Comparison of ENCODE assay signal across 22 mouse cellular contexts in genomic region chr9:116388025-116388424, GRCm38 (mm10).
DNase-seq lines count a peak whose midpoint lies in the region; ATAC-seq lines count a peak whose summit lies in the region.
"Had no signal": no experiment of that assay in that cellular context is flagged by ENCODE, and none has a peak within 500 bp of the region (broad histone marks: within the 10 kb centered on the region; RNA-seq: fewer than 3 reads in every experiment).

No protein-coding gene starts in this region.

- no peaks in the 10 kb centered on the region for H3K4me1 ChIP-seq in midbrain, embryonic 11.5 days (ENCODE audit: control insufficient read depth, insufficient read depth, low read length)
- peaks cover 3% of the 10 kb centered on the region; the same call in 1 of the 2 replicates for H3K4me1 ChIP-seq in midbrain, embryonic 16.5 days (ENCODE audit: control insufficient read depth, insufficient read depth, low read length)

- H3K27me3 ChIP-seq in midbrain, embryonic 11.5 days (ENCODE audit: control insufficient read depth, insufficient read depth, low read length), result no peaks in the 10 kb centered on the region
- H3K27me3 ChIP-seq in midbrain, embryonic 16.5 days (ENCODE audit: control insufficient read depth, insufficient read depth, low read depth, low read length), result no peaks in the 10 kb centered on the region; the same call in 1 of the 2 replicates
- H3K27me3 ChIP-seq: embryonic facial prominence, embryonic 12.5 days; forebrain, embryonic 13.5 days; forebrain, embryonic 15.5 days; Patski had no signal

- no peaks in the 10 kb centered on the region for H3K9me3 ChIP-seq in midbrain, embryonic 11.5 days (ENCODE audit: control insufficient read depth, low read length)
- H3K9me3 ChIP-seq in midbrain, embryonic 16.5 days (replicated peaks; ENCODE audit: control insufficient read depth, low read length, poor library complexity, severe bottlenecking), result no peaks in the 10 kb centered on the region
- H3K9me3 ChIP-seq: embryonic facial prominence, embryonic 10.5 days; embryonic facial prominence, embryonic 12.5 days; forebrain, embryonic 13.5 days; forebrain, embryonic 15.5 days had no signal

- H3K36me3 ChIP-seq in midbrain, embryonic 11.5 days (ENCODE audit: control insufficient read depth, insufficient read depth, low read length), result no peaks in the 10 kb centered on the region
- no peaks in the 10 kb centered on the region for H3K36me3 ChIP-seq in midbrain, embryonic 16.5 days (ENCODE audit: control insufficient read depth, insufficient read depth, low read length)
- H3K36me3 ChIP-seq: embryonic facial prominence, embryonic 10.5 days; embryonic facial prominence, embryonic 12.5 days; forebrain, embryonic 15.5 days; G1E had no signal

- 95% methylated on average over 9 of the region's 9 CpGs for WGBS in midbrain, embryonic 11.5 days
- 96% methylated on average over 9 of the region's 9 CpGs for WGBS in midbrain, embryonic 16.5 days

- no peak for ATAC-seq in midbrain, embryonic 11.5 days (ENCODE audit: low FRiP score)
- no peak for ATAC-seq in midbrain, embryonic 16.5 days
- ATAC-seq: activated CD4-positive, CD25-positive, alpha-beta regulatory T cell, adult 4 months; forebrain, embryonic 13.5 days; forebrain, embryonic 15.5 days; forebrain, postnatal 0 days; Patski had no signal

- no peak overlapping the region for H3K4me2 ChIP-seq in midbrain, embryonic 11.5 days
- no peak overlapping the region for H3K4me2 ChIP-seq in midbrain, embryonic 16.5 days (ENCODE audit: low read length)
- H3K4me2 ChIP-seq: embryonic facial prominence, embryonic 12.5 days; forebrain, embryonic 13.5 days; forebrain, embryonic 15.5 days had no signal

- H3K4me3 ChIP-seq in midbrain, embryonic 11.5 days (ENCODE audit: low read depth, low read length), result no peak overlapping the region
- H3K4me3 ChIP-seq in midbrain, embryonic 16.5 days (ENCODE audit: low read depth, low read length), result no peak overlapping the region
- H3K4me3 ChIP-seq: embryonic facial prominence, embryonic 10.5 days; embryonic facial prominence, embryonic 12.5 days; forebrain, embryonic 13.5 days; forebrain, embryonic 15.5 days had no signal

- no peak overlapping the region for H3K9ac ChIP-seq in midbrain, embryonic 11.5 days (ENCODE audit: low read length)
- H3K9ac ChIP-seq in midbrain, embryonic 16.5 days (ENCODE audit: low read depth, low read length), result no peak overlapping the region
- H3K9ac ChIP-seq: embryonic facial prominence, embryonic 12.5 days; forebrain, embryonic 13.5 days; forebrain, embryonic 15.5 days; forebrain, postnatal 0 days had no signal

- peak; percentile 72 for DNase-seq in midbrain, embryonic 11.5 days (ENCODE audit: low spot score, missing footprints)
- DNase-seq in ES-CJ7 (ENCODE audit: low read depth, low spot score), result peak; percentile 63
- DNase-seq in R1 (ENCODE audit: low read depth, low spot score), result peak; percentile 86
- DNase-seq in lung, postnatal 4 days, result no peak
- no peak for DNase-seq in right cerebral cortex, adult 2 months (ENCODE audit: low spot score in 2 of 2)
- DNase-seq: adrenal gland, adult 8-10 months; adrenal gland, postnatal 14 days; adrenal gland, postnatal 36 days; cerebellum, adult 11-12 months; cerebellum, adult 2 months; cerebellum, adult 9-10 months; cerebellum, postnatal 10 days; cerebellum, postnatal 25 days; forebrain, postnatal 0 days had no signal

- no peak overlapping the region for H3K27ac ChIP-seq in midbrain, embryonic 11.5 days (ENCODE audit: low read depth, low read length)
- H3K27ac ChIP-seq in midbrain, embryonic 16.5 days (ENCODE audit: low read length), result no peak overlapping the region
- H3K27ac ChIP-seq: embryonic facial prominence, embryonic 10.5 days; embryonic facial prominence, embryonic 12.5 days; forebrain, embryonic 13.5 days; forebrain, embryonic 15.5 days had no signal

Comparison
In these comparisons a context has a peak if more than half of its experiments do, and no peak if none do; other contexts are left out.
1. DNase-seq: peak in midbrain, embryonic 11.5 days (single experiment), ES-CJ7 (single experiment) and R1 (single experiment); none in lung, postnatal 4 days (0 of 2) and right cerebral cortex, adult 2 months (0 of 2).